Mouse (Mus musculus) splenic B cell, adult 2 months (primary cell): ENCODE data around the gene Palm2.
"Not testable (repeated sequence)": the region's sequence is repeated elsewhere in the genome, so short reads cannot be mapped to it uniquely, and the experiment has no call there.

Experiments
- DNase-seq: peaks from one replicate; pipeline ENCODE4 v3.0.0-alpha.2; 2011; ENCODE audit warnings: low read depth, low spot score
- H3K27me3 ChIP-seq: 2 replicates; pipeline ENCODE4 v1.6.1; 2012; ENCODE audit warnings: mild to moderate bottlenecking, low read length, moderate library complexity, mixed read lengths; ENCODE audit not compliant: control insufficient read depth, poor library complexity, insufficient read depth, severe bottlenecking
- H3K36me3 ChIP-seq: 2 replicates; pipeline ENCODE4 v1.6.1; 2012; ENCODE audit warnings: mild to moderate bottlenecking, low read length, moderate library complexity, mixed read lengths; ENCODE audit not compliant: control insufficient read depth, poor library complexity, insufficient read depth, severe bottlenecking

Palm2 gene

DNA sequence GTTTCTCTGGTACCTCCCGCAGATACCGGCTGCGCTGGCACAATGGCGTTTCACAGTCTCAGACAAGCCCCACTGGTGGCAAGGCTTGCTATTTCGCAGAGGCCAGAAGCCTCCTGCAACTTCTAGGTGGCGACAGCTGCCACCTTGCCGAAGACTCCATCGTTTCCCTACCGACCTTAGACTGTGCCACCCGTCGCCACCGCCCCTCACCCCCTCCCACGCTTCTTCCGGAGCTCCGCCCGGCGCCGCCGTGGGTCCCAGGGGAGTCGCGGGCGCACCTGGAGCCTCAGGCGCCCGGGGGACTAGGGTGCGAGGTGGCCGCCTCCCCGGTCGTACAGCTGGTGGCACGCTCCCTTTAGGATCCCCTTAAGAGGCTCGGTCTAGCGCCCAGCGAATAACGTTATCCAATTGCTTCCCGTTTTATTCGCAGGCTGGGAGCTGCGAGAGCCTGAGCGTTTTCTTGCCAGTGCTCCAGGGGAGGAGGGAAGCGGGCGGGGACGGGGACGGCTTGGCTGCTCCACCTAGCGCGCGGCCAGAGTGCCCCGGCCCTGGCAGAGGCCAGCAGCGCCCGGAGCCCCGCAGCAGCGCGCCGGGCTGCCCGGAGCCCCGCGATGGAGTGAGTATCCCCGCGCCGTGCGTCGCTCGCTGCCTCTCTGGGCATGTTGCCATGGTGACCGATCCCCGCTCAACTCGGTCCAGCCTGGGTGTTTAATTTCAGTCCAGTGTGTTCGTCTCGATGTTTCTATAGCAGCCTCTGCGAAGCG, at the start of gene Palm2:
Gene Palm2 (plus strand): TSS at position 307 of the 764 bp plus-strand sequence.
- DNase-seq = peak; percentile 38
- H3K27me3 ChIP-seq = no peaks in the 10 kb centered on the region; the same call in 1 of the 2 replicates
- H3K36me3 ChIP-seq = no peaks in the 10 kb centered on the region

DNA sequence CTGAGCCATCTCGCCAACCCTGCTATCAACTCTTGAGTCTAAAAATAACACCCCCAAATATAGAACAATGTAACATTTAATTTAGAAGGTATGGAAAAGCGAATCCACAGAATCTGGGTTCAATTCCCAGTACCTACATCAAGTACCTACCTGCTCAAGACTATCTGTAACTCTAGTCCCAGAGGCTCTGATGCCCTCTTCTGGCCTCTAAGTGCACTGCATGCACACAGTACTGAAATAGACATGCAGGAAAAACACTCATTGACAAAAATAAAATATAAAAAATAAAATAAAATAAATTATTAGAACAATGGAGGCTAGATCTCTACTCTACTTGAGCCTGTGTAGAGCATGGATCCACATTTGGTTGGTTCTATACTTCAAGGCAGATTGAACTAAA, 49.7 kb upstream of the Palm2 start:
- peak; percentile 12 for DNase-seq

DNA sequence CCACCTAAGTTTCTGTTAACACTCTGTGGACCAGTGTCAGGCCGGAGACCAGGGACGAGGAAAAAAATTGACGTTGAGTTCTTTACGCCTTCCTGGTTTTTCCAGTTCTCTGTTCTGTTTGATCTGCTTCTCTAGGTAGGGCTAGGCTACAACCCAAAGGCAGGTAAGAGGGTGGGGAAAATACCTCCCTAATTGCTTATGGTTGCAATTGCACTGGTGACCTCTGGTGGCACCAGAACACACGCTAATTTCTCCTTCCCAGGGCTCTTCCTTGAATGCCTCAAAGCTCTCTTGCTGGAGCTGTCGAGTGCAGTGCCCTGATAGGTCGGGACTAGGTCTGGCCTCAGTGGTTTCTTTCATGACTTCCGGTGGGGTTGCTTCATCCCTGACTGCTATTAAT, 42.9 kb upstream of the Palm2 start:
- no peaks in the 10 kb centered on the region for H3K36me3 ChIP-seq

More for the DNA sequence above, 49.7 kb upstream of the Palm2 start:
- Histone ChIP-seq H3K27me3 (no peaks in the 10 kb centered on the region), H3K36me3 (no peaks in the 10 kb centered on the region)

DNA sequence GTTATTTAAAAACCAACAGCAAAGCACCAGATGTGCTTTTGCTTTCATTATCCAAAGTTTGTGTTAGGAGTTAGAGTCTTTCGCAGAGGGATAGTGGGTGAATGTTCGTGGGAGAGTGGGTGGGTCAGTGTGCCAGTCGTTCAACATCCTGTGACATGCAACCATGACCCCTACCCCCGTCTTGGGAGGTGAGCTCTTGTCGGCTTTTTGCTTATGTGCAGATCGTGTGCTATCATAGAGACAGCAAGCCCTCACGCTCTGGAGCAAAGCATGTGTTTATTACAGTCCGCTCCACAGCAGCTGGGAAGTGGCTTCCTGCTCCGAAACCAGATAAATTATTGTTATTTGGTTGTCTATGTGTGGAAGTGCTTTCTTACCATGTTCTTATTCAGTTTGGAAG, 37.6 kb upstream of the Palm2 start:
- no peaks in the 10 kb centered on the region for H3K27me3 ChIP-seq
- DNase-seq = no peak
- H3K36me3 ChIP-seq = no peaks in the 10 kb centered on the region

More for the DNA sequence above, 42.9 kb upstream of the Palm2 start:
- no peak for DNase-seq
- no peaks in the 10 kb centered on the region for H3K27me3 ChIP-seq

DNA sequence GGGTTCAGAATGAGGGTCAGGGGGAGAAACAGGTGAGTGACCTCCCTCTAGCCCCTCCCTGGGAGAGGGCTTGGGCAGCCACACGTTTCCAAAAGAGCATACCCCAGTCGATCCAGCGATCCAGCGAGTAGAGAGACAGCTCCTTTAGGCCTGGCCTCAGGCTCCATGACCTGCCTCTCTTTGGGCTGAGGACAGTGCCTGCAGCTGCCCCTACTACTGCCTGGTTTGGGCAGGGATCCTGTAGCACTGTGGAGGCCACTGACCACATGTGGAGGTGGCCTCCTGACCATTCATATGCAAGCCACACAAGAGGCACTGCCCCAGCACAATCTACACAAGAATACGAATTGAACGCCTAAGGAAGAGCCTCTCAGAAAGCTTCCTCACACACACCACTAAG, 21.7 kb upstream of the Palm2 start:
- H3K27me3 ChIP-seq, H3K36me3 ChIP-seq, DNase-seq: not testable (repeated sequence)

DNA sequence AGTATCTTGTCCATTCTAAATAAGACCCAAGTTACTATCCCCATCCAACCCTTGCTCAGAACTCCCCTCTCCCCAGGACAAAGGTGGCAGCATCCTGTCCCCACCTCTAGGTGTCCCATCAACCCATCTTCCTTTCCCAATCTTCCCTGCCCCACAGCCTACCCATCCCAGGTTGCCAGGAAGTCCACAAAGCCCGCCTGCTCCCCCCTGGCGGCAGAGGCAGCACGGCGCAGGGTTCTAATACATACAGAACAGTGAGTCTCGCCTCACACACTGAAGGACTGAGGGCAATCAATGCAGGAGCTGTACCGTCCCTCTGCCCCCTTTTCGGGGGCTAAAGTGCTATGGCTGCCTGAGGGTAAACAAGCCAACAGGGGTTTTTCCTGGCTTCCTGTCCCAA, 21.0 kb upstream of the Palm2 start:
- no peaks in the 10 kb centered on the region for H3K27me3 ChIP-seq
- no peaks in the 10 kb centered on the region for H3K36me3 ChIP-seq
- no peak for DNase-seq

DNA sequence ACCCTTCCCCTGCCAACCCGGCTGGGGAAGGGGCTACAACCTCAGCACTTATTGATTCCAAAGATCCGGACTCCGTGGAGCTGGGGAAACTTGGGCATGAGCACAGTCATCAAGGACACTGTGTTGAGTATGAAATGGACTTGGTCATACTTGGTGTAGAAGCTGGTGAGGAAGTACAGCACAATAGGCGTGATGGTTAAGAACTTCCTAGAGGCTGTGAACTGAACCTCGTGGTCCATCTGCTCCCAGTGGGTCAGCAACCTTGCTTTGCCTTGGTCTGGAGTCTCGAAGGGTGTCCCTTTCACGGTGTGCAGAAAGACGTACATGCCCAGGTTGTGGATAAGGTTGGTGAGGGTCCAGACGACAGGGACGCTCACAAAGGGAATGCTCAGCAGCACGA, 20.4 kb upstream of the Palm2 start:
- not testable (repeated sequence) for H3K36me3 ChIP-seq, DNase-seq, H3K27me3 ChIP-seq

DNA sequence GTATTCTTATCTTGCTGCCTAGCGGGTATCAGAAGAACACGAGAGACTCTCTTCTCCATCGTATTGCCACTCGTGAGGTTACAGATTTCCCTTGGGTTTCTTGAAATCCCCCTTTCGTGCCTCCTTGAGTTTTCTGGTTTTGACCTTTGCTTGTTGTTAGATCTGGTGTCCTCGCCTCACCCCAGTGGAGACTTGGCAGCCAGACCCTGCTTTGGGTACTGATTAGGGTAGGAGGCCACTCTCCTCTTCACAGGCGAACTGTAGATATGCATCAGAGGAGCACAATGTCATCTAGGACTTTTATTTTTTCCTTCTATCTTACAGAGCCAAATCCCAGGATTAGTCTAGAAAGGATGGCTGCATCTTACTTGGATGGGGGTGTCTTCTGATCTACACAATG, 10.0 kb upstream of the Palm2 start:
- Histone ChIP-seq H3K36me3 (no peaks in the 10 kb centered on the region), H3K27me3 (no peaks in the 10 kb centered on the region)
- no peak for DNase-seq

DNA sequence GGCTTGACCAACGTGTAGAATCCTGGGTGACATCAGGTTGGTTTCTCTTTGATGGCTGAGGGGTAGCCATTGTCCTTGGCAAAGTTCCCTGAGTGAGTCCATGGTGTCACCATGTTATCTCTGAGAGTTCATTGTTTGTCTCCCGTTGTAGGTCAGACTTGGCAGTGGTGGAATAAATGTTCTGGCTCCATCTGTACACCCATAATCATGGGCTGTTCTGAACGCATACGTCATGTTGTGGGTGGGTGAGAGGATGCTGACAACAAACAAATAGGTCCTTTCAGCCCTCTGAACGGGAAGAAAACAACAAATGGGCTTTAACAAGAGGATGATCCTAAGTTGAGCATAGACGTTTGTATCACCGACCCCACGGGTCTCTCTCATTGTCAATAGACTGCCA, 5.7 kb upstream of the Palm2 start:
- no peak for DNase-seq
- no peaks in the 10 kb centered on the region for H3K27me3 ChIP-seq
- H3K36me3 ChIP-seq = no peaks in the 10 kb centered on the region

DNA sequence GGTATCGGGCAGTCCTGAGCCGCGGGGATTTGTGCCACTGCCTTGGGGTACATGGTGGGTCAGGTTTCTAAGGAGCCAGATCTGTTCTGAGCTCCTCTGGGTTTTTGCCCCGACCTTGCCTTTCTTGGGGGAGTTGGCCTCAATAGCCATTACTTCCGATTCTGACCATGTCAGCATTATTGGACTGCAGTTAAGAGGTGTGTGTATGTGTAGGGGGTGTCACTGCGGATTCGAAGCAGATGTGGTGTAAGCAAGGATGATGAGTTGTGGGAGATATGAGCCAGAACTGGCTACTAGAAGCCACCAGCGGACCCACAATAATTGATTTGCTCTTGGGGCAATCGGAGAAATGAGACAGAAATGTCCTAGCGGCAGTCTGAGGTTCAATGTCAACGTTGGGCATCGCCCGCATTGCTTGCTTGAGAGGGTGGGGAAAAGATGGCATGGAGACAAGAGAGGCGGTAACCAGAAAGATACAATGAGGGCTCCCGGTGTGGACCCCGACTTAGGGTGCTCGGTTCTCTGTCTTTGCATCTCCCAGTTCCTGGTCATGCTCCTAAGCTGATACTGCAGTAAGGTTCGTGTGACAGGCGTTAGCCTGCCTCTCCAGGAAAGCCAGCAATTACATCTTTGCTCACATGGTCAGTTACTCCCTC, 786 bp downstream of the Palm2 start:
- Histone ChIP-seq H3K36me3 (no peaks in the 10 kb centered on the region), H3K27me3 (no peaks in the 10 kb centered on the region; the same call in 1 of the 2 replicates)
- no peak for DNase-seq

DNA sequence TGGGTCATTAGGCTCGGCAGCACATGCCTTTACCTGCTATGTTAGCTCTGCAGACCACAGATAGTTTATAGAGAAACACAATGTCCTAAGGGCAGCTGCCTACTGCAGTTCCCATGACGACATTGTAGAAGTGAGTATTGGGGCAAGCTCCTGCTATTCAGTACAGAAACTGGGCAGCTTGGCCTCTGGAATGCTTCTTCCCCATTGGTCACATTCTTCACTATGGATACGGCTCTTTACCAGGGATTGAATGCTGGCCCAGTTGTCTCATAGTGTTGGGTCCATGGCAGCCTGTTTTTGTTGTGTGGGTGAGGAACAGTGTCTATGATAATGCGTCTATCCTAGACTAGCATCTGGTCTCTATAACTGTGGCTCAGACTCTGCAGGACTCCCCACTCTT, 2.2 kb downstream of the Palm2 start:
- DNase-seq = no peak
- H3K27me3 ChIP-seq = no peaks in the 10 kb centered on the region; the same call in 1 of the 2 replicates
- H3K36me3 ChIP-seq = no peaks in the 10 kb centered on the region

DNA sequence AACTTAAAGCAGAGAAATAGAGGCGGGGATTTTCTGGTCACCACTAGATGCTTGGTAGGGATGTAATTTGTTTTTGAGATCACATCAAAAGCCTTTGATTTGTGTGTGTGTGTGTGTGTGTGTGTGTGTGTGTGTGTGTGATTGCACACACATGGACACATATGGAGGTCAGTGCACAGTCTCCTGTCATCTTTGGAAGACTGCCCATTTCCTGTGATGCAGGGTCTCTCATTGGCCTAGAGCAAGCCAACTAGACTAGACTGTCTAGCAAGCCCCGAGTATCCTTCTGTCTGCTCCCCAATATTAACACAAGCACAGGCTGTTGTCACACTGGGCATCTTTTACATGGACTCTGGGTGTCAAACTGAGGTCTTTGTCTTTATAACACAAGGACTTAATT, 12.0 kb downstream of the Palm2 start:
- Histone ChIP-seq H3K27me3 (no peaks in the 10 kb centered on the region), H3K36me3 (no peaks in the 10 kb centered on the region)
- DNase-seq = no peak

DNA sequence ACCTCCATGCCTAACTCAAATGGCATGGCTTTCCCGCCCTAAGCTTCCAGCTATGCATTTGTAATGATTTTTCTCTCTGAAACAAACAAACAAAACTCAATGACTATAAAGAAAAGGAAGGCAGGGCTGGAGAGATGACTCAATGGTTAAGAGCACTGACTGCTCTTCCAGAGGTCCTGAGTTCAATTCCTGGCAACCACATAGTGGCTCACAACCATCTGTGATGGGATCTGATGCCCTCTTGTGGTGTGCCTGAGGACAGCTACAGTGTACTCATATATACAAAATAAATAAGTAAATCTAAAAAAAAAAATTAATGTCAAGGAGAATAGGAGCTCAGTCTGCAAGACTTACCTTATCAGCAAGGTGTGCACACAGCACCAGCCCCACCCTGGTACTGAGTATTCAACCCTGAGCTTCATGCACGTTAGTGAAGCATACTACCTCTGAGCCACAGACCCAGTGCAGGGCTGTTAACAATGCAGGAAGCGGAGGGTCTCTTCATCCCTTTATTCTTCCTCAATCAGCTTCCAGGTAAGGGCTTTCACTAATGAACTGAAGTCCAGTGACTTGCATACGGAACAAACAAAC, 12.9 kb downstream of the Palm2 start:
- H3K27me3 ChIP-seq = no peaks in the 10 kb centered on the region
- no peak for DNase-seq
- H3K36me3 ChIP-seq = no peaks in the 10 kb centered on the region

DNA sequence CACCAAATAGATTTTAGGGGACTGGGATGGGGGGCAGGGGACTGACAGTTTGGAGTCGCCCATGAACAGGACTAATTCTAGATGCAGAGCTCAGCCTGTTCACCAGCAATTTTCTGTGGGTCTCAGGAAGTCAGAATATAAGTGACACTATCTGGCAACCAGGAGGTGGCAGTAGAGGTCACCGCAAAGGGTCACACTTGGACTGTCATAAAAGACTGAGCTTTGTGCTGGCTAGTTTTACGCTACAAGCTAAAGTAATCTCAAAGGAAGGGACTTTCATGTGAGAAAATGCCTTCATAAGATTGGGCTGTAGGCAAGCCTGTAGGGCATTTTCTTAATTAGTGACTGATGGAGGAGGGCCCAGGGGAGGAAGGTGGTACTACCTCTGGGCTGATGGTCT, 17.8 kb downstream of the Palm2 start:
- Histone ChIP-seq H3K36me3 (no peaks in the 10 kb centered on the region), H3K27me3 (no peaks in the 10 kb centered on the region)
- peak; percentile 45 for DNase-seq

DNA sequence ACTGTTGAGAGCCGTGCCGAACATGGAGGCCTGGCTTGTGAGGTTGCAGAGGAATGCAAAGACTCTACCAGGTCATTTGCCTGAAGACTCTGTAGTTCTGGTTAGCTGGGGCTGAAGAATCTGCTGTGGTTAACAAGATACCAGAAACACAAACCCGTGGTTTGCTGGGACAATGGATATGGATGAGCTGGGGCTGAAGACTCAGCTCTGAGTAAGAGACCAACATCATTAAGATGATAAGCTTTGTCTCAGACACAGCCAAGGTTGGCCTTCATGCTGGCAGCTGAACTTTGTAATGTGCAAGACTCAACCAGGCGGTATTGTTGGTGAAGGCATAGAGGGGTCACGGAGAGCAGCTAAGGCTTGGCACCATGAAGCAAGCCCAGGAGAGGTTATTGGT, 18.6 kb downstream of the Palm2 start:
- no peaks in the 10 kb centered on the region for H3K36me3 ChIP-seq
- no peak for DNase-seq
- no peaks in the 10 kb centered on the region for H3K27me3 ChIP-seq
